Mouse (Mus musculus) A20 (cell line): ENCODE measurements around the gene Fndc11.
"Not testable (repeated sequence)": the region's sequence is repeated elsewhere in the genome, so short reads cannot be mapped to it uniquely, and the experiment has no call there.

ENCODE experiments used
- DNase-seq: peaks from one replicate; pipeline ENCODE4 v3.0.0-alpha.2; 2011; ENCODE audit warnings: low read depth, low spot score

Fndc11 gene

DNA sequence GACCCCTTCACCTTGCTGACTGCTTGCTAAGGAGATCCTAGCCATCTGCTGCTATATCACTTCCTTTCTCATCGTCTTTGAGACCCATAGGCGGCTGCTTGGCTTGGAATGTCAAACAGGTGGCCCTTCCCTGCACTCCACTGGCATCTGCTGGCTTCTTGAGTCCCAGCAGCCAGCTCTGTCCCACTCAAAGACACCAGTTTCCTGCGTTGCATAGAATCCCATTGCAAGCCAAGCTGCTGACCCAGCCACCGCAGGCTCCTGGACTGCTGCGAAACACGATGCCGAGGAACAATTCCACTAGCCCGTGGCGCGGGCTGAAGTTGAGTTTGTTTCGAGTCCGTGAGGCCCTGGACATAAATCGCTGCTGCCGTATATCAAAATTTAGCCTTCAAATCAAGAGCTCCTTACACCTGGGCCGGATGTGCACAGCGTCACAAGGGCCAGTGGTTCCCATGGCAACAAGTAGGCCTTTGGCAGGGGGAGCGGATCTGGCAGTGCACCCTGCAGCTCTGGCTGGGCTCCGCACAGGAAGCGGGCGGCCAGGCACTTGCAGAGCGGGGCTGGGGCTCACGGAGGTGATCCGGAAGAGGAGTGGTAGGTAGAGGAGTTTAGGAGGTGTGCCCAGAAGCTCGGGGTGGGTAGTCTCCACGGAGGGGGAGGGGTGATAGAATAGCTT is at the start of gene Fndc11:
Gene Fndc11, plus strand, starts transcription at position 476 of the 679 bp plus-strand sequence.
- peak; percentile 98 for DNase-seq

DNA sequence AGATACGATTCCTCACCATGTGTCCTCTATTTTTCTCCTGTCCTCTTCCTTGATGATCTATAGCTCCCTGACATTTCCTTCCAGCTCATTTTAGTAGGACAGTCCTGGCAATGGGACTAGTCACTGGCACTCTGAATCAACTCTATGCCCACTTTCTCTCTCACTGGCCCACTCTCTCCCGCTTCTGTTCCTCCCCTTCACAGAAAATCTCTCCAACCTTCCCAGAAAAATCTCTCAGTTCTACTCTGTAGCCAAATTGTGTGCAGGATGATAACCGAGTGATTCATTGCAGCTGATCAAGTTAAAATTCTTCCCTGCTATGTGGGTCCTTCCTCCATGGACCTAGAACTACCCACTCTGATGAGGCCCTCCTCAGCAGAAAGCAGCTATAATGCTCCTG is 45.2 kb upstream of the Fndc11 start:
- no peak for DNase-seq

- DNase-seq: no peak
These were observed 41.8 kb upstream of the Fndc11 start for GRCm38 (mm10) chr2:181178015-181178414.

DNA sequence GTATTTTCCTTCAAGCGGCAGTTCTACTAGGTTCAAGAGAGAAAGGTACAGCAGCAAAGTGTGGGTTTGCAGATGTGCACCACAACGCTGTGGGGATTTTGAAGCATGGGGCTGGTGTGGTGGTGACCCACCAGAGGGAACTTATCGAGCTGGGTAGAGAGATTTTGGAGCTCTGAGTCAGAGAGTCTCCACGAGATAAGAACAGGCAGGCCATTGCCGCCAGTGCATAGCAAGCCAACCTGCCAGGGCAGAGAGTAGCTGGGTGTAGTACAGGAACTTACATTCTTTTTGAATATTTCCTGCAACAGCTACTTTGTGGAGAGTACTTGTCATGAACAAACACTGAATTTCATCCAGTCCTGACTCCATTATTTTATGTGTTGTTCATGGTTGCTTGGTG is 41.3 kb upstream of the Fndc11 start:
- no peak for DNase-seq

- DNase-seq: no peak
These were observed 38.9 kb upstream of the Fndc11 start for GRCm38 (mm10) chr2:181180898-181181297.

DNA sequence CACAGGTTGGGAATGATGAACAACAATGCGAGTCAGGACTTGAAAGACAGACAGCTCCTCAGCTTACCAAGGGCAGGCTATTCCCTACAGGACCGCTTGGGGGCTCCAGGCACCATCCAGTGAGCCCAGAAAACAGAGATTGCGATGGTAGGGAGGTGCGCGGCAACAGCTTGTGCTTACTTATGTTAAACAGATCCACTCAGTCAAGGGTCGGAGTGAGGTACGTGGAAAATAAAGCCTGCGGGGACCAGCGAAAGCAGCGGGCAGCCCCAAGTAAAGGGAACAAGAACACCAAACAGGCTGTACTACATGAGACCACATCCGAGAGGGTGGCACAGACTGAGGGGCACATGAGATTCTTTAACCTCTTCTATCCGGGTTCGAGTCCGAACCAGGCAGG is 33.2 kb upstream of the Fndc11 start:
- peak; percentile 90 for DNase-seq

DNA sequence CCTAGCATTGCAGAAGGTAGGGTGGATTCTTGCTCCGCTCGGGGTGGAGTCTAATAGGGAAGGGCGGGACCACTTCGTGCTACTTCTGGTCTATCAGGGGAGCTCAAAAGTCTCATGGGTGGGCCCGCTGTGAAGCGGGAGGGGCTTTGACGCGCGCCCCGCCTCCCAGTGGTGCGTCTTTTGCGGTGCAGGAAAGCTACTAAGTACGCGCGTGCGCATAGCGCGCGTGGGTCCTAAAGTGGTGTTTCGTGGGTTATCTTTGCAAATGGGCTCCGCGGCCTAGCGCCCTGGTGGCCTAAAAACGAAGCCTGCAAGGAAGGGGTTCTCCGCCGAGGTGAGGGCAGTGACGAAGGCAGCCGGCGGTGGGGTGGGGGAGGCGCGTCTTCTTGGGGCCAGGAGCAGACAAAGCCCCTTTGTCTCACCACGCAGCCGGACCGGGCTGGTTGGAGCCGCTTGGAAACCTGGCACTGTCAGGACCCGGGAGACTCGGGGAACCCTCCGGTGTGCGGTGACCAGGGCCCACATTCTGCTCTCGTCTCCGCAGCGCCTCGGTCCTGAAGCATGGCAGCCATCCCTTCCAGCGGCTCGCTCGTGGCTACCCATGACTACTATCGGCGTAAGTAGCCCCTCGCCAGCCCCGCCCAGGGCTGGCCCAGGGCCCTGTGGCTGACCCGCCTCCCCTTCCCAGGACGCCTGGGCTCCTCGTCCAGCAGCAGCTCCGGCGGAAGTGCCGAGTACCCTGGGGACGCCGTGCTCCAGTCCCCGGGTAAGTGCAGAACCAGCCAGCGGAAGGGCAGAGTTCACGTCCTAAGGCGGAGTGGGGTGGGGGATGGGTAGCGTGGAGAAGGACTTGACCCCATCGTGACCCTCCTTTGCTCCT is 32.5 kb upstream of the Fndc11 start, which contains the start of gene Ppdpf:
Gene Ppdpf, plus strand, starts transcription at position 127 of the 880 bp plus-strand sequence.
- peak; percentile 98 for DNase-seq

GRCm38 (mm10) chr2:181188681-181189080 is 31.1 kb upstream of the Fndc11 start:
- DNase-seq: peak; percentile 85

- no peak for DNase-seq
These were observed 30.5 kb upstream of the Fndc11 start for GRCm38 (mm10) chr2:181189321-181189720.

DNA sequence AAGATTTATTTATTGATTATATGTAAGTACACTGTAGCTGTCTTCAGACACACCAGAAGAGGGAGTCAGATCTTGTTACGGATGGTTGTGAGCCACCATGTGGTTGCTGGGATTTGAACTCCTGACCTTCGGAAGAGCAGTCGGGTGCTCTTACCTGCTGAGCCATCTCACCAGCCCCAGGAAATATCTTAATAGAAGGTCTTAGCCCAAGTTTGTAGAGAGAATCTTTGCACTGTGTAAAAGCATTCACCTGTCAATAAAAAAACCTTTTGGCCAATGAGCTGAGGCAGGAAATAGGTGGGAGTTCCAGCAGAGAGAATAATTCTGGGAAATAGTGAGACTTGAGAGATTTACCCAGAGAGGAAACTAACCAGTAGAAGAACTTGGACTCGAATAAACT is 28.4 kb upstream of the Fndc11 start:
- not testable (repeated sequence) for DNase-seq

DNA sequence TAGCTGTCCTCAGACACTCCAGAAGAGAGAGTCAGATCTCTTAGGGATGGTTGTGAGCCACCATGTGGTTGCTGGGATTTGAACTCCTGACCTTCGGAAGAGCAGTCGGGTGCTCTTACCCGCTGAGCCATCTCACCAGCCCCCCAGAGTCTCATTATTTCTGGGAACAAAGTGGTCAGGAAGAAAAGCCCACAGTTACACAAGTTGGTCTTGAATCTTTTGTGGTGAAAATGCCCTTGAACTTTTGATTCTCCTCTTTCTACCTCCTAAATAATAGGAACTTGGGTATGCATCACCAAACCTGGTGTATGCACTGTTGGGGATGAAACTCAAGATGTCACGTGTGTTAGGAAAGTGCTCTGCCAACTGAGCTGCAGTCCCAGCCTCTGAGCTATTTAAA is 27.9 kb upstream of the Fndc11 start:
- peak; percentile 43 for DNase-seq

DNA sequence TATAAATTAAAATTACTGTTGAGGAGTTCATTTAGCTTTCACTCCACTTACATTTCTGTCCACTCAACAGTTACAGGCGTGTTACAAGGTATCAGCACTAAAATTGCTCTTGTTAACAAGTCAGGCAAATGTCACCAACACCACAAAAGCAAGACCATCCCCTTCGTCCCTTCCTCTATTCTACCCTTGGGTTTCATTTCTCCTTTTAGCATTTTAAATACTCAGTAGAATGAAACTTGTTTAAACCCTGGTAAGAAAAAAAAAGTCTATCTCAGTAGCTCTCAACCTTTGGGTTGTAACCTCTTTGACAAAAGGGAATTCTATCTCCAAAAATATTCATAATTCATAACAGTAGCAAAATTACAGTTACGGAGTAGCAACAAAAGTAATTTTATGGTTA is 26.8 kb upstream of the Fndc11 start:
- peak; percentile 84 for DNase-seq

- no peak for DNase-seq
These were observed 23.0 kb upstream of the Fndc11 start for GRCm38 (mm10) chr2:181196628-181197300.

GRCm38 (mm10) chr2:181201606-181202005 is 18.2 kb upstream of the Fndc11 start:
- DNase-seq: no peak

- no peak for DNase-seq
These were observed 17.4 kb upstream of the Fndc11 start, which contains the start of gene Ptk6 for GRCm38 (mm10) chr2:181202422-181202821. Ptk6 (minus strand) TSS chr2:181202789.

DNA sequence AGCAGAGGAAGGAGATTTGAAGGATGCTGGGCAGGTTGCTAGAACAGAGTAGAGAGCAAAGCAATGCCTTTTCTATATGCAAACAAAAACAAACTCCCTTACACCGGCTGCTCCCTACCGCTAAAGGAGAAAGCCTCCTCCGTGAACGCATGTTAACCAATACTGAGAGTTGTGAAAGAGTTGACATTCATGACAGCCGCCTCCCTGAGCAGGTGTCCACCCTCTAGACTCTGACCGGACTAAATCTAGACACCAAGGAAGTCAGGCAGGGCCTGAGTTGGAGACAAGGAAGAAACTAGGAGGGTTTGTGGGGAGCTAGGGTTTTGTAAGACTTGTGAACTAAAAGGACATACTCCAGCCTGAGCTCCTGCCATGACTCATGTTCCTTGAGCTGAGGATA is 16.9 kb upstream of the Fndc11 start:
- DNase-seq: no peak

DNA sequence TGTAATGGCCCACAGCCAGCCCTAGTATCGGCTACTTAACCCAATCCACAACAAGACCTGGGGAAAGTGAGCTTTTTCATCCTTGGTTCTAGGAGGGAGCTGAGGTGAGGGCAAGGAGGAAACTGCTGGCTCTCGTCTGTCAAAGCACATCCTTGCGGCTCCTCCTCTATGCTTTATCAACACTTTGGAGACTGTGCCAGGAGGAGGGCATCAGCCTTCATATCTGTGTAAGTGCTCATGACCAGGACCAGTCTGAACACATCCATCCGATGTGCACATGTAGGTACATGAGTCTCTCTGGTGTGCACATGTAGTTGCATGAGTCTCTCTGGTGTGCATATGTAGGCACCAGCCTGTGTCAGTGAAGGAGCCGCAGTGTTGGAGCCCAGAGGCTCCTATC is 14.1 kb upstream of the Fndc11 start:
- no peak for DNase-seq

DNA sequence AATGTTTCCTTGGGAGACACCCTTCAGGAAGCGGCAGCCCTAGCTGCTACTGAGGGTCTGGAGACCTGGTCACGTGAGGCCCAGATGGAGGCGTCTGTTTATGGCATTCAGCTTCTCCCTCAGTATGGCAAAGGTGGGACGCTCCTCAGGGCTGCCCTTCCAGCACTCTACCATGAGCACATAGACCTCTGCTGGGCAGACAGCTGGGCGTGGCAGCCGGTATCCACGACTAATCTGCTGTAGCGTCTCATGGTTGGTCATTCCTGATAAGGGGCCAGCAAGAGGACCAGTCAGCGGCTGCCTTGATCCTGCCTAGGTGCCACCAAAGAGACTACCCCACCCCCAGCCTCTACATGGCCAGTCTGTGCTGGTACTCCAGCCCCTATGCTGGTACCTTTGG is 13.7 kb upstream of the Fndc11 start:
- DNase-seq: no peak

- DNase-seq: no peak
These were observed 7.3 kb upstream of the Fndc11 start for GRCm38 (mm10) chr2:181212389-181213020.

- no peak for DNase-seq
These were observed 6.8 kb upstream of the Fndc11 start, which contains the start of gene Srms for GRCm38 (mm10) chr2:181213021-181213445. Srms (minus strand) TSS chr2:181213185.

DNA sequence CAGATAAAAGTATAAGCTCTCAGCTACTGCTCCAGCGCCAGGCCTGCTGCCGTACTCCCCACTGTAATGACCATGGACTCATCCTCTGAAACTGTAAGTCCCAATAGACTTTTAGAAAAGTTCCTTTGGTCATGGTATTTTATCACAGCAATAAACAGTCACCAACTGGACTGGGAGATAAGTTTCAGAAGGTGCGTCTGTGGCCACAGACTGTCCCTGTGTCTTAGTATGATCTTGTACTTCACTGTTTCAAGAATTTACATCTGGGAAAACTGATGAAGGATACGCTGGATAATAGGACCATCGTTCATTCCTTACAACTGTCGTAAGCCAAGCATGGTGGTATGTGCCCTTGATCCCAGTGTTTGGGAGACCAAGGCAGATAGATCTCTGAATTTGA is 3.8 kb upstream of the Fndc11 start:
- DNase-seq: no peak
